Mouse (Mus musculus) heart, embryonic 11.5 days (tissue): ENCODE results near the gene Smarcc2. TPM values are rescaled to one million over a fixed set of nuclear protein-coding genes. Genes with fewer than 3 reads are reported as not detected.

Source experiments
- ATAC-seq: fragments of 200-750 bp; cut with Nextera tagmentation; replicated peaks from 2 replicates; pipeline ENCODE4 v1.8.0; 2017; ENCODE audit warnings: moderate library complexity; ENCODE audit not compliant: insufficient number of reproducible peaks, low FRiP score, low TSS enrichment
- H3K27ac ChIP-seq: fragments of 300-500 bp; sonication (generic); 2 replicates; pipeline ENCODE4 v1.5.1; 2014; ENCODE audit warnings: mild to moderate bottlenecking, low read depth, low read length
- H3K27me3 ChIP-seq: fragments of 300-500 bp; sonication (generic); 2 replicates; pipeline ENCODE4 v1.6.1; 2014; ENCODE audit warnings: mild to moderate bottlenecking, low read length, mixed read lengths; ENCODE audit not compliant: control insufficient read depth, insufficient read depth
- H3K36me3 ChIP-seq: fragments of 300-500 bp; sonication (generic); 2 replicates; pipeline ENCODE4 v1.6.1; 2014; ENCODE audit warnings: mild to moderate bottlenecking, low read length, moderate library complexity, mixed read lengths; ENCODE audit not compliant: control insufficient read depth, insufficient read depth
- H3K4me1 ChIP-seq: fragments of 300-500 bp; sonication (generic); 2 replicates; pipeline ENCODE4 v1.6.1; 2014; ENCODE audit warnings: low read length; ENCODE audit not compliant: control insufficient read depth, insufficient read depth
- H3K4me2 ChIP-seq: fragments of 300-500 bp; sonication (generic); 2 replicates; pipeline ENCODE4 v1.6.1; 2014; ENCODE audit warnings: mild to moderate bottlenecking, moderate library complexity
- H3K4me3 ChIP-seq: fragments of 300-500 bp; sonication (generic); 2 replicates; pipeline ENCODE4 v1.5.1; 2014; ENCODE audit warnings: low read depth, low read length
- H3K9ac ChIP-seq: fragments of 300-500 bp; sonication (generic); 2 replicates; pipeline ENCODE4 v1.6.1; 2014; ENCODE audit warnings: mild to moderate bottlenecking, low read depth, low read length, moderate library complexity
- H3K9me3 ChIP-seq: fragments of 300-500 bp; sonication (generic); replicated peaks from 2 replicates; pipeline ENCODE4 v1.6.1; 2016; ENCODE audit warnings: low read length; ENCODE audit not compliant: control insufficient read depth
- WGBS: fragments of 180-500 bp; shearing (Covaris S2); extraction: QIAGEN DNeasy Blood & Tissue Kit; methylation state at CpG from one replicate; pipeline ENCODE4 v1.1.7; 2014; ENCODE audit not compliant: insufficient replicate concordance; 5-methylcytosine and 5-hydroxymethylcytosine counted together
- polyA plus RNA-seq: library from polyadenylated mRNA; unstranded; fragments of >200 nt; fragmentation: Nextera tagmentation; extraction: Ambion mirVana; gene quantifications from 2 replicates; pipeline ENCODE4 v1.2.1, GENCODE M21; 2014

Smarcc2 gene
- polyA plus RNA-seq, 1 experiment from 2014 or later = 82.8 TPM

DNA sequence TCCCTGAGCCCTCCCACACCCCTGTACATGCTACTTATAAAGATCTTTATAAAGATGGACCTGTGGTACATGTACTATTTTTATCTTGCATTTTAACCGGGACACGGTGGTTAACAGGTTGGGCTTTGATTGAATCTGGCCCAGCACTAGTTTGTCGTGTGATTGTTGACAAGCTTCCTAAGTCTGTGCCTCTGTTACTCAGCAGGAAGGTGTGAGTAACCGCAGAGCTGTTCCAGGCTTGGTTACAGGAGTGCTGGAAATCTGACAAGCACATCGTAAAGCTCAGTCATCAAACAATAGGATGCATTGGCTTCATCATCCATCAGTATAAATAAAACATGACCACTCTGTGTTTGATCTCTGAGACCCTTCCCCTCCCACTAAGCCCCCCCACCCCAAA, 36.6 kb upstream of the Smarcc2 start:
- Histone ChIP-seq H3K9ac (no peak overlapping the region), H3K27me3 (no peaks in the 10 kb centered on the region), H3K4me3 (no peak overlapping the region), H3K4me1 (peaks cover 5% of the 10 kb centered on the region; the same call in 1 of the 2 replicates), H3K27ac (no peak overlapping the region), H3K36me3 (peaks cover 10% of the 10 kb centered on the region), H3K9me3 (no peaks in the 10 kb centered on the region), H3K4me2 (no peak overlapping the region)
- 66% methylated on average over 5 of the region's 5 CpGs for WGBS
- no peak for ATAC-seq

DNA sequence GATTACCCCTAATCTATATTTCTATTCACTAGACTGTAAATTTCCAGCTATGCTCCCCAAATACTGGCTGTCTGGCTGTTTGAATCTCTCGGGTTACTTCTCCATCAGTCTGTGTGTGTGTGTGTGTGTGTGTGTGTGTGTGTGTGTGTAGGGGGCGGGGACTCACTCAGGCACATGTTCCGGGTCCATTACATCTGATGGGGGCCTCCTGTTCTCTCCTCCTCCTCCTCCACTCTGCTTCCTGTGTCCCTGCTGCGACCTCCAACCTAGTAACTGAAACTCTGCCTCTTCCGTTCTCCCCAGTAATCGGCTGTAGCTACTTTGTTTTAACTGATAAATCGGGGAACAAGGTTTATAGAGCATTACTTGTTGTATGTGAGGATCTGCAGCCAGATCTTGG, 34.4 kb upstream of the Smarcc2 start:
- Histone ChIP-seq H3K4me1 (peaks cover 5% of the 10 kb centered on the region; the same call in 1 of the 2 replicates), H3K4me2 (no peak overlapping the region; the same call in 1 of the 2 replicates), H3K36me3 (peaks cover 11% of the 10 kb centered on the region), H3K9me3 (no peaks in the 10 kb centered on the region), H3K4me3 (no peak overlapping the region), H3K27me3 (no peaks in the 10 kb centered on the region), H3K27ac (0 out of 2 replicates have a peak overlapping the region, but pooled peaks have one; percentile 50), H3K9ac (no peak overlapping the region)
- ATAC-seq = no peak
- WGBS = 49% methylated on average over 7 of the region's 7 CpGs

- Histone ChIP-seq H3K27ac (0 out of 2 replicates have a peak overlapping the region, but pooled peaks have one; percentile 50), H3K4me1 (peaks cover 5% of the 10 kb centered on the region; the same call in 1 of the 2 replicates), H3K4me2 (no peak overlapping the region), H3K36me3 (peaks cover 15% of the 10 kb centered on the region), H3K9ac (no peak overlapping the region), H3K9me3 (no peaks in the 10 kb centered on the region), H3K27me3 (no peaks in the 10 kb centered on the region), H3K4me3 (no peak overlapping the region)
- no peak for ATAC-seq
- WGBS = 82% methylated on average over 3 of the region's 3 CpGs
Observed at GRCm38 (mm10) chr10:128425260-128425659, 33.8 kb upstream of the Smarcc2 start.

GRCm38 (mm10) chr10:128429052-128429451, 30.0 kb upstream of the Smarcc2 start:
- Histone ChIP-seq H3K9ac (no peak overlapping the region), H3K4me3 (no peak overlapping the region), H3K36me3 (peaks cover 16% of the 10 kb centered on the region), H3K27ac (no peak overlapping the region), H3K4me1 (peaks cover 5% of the 10 kb centered on the region; the same call in 1 of the 2 replicates), H3K9me3 (no peaks in the 10 kb centered on the region), H3K27me3 (no peaks in the 10 kb centered on the region), H3K4me2 (no peak overlapping the region)
- ATAC-seq = no peak
- WGBS = 90% methylated on average over 5 of the region's 5 CpGs

DNA sequence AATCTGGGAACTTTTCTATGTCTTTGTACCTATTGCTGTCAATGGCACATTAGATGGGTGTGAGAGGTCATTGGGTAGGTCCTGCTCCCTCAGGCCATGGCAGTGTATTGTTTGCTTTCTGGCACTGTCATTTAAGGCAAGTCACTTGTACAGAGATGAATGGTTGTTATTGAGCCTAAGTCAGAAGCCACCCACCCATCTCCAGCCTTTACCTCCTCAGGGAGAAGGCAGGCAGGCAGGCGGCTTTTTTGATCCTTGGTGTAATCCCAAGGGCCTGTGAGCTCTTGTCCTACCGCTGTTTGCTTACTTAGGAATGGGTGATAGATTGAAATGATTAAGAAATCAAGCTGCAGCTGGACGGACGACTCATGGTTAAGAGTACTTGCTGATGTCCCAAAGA, 29.6 kb upstream of the Smarcc2 start:
- H3K36me3 ChIP-seq = peaks cover 16% of the 10 kb centered on the region
- no peak for ATAC-seq
- H3K27me3 ChIP-seq = no peaks in the 10 kb centered on the region
- WGBS = 77% methylated on average over 4 of the region's 4 CpGs
- H3K9ac ChIP-seq = no peak overlapping the region
- H3K4me1 ChIP-seq = peaks cover 4% of the 10 kb centered on the region; the same call in 1 of the 2 replicates
- H3K4me2 ChIP-seq = no peak overlapping the region
- no peak overlapping the region for H3K4me3 ChIP-seq
- H3K27ac ChIP-seq = no peak overlapping the region
- no peaks in the 10 kb centered on the region for H3K9me3 ChIP-seq

- Histone ChIP-seq H3K4me3 (no peak overlapping the region), H3K9ac (no peak overlapping the region), H3K4me2 (no peak overlapping the region), H3K9me3 (no peaks in the 10 kb centered on the region), H3K27me3 (no peaks in the 10 kb centered on the region), H3K4me1 (no peaks in the 10 kb centered on the region), H3K27ac (no peak overlapping the region), H3K36me3 (peaks cover 29% of the 10 kb centered on the region)
- no peak for ATAC-seq
- 95% methylated on average over 2 of the region's 2 CpGs for WGBS
Observed at GRCm38 (mm10) chr10:128433417-128433816, 25.6 kb upstream of the Smarcc2 start.

- Histone ChIP-seq H3K4me2 (no peak overlapping the region), H3K9me3 (no peaks in the 10 kb centered on the region), H3K4me1 (no peaks in the 10 kb centered on the region), H3K4me3 (no peak overlapping the region), H3K27me3 (no peaks in the 10 kb centered on the region), H3K36me3 (peaks cover 31% of the 10 kb centered on the region), H3K27ac (no peak overlapping the region), H3K9ac (no peak overlapping the region)
- ATAC-seq = no peak
- WGBS = 81% methylated on average over 10 of the region's 10 CpGs
Observed at GRCm38 (mm10) chr10:128434681-128435080, 24.4 kb upstream of the Smarcc2 start.

DNA sequence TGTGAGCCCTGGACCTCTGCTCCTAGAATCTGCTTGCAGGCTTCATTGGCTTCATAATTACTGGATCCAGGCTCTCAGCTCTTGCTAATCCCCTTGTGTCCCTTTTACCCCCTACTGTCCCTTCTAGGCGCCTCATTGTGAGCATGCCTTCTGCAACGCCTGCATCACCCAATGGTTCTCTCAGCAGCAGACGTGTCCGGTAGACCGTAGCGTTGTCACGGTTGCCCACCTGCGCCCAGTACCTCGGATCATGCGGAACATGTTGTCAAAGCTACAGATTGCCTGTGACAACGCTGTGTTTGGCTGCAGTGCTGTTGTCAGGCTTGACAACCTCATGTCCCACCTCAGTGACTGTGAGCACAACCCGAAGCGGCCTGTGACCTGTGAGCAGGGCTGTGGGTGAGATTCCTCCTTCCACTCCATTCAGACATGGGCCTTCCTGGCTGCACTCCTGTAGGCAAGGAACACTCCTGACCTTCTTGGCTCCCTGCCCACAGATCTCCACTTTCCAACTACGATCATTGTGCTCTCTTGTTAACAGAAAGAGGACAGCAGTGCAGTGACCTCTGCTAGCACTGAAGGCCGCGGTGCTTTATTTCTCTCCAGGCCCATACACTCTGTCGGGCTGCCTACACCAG, 23.7 kb upstream of the Smarcc2 start:
- Histone ChIP-seq H3K27me3 (no peaks in the 10 kb centered on the region), H3K36me3 (peaks cover 28% of the 10 kb centered on the region), H3K9ac (no peak overlapping the region), H3K4me3 (no peak overlapping the region), H3K9me3 (no peaks in the 10 kb centered on the region), H3K27ac (peak overlapping the region; percentile 22; the same call in 1 of the 2 replicates), H3K4me2 (no peak overlapping the region), H3K4me1 (no peaks in the 10 kb centered on the region)
- no peak for ATAC-seq
- WGBS = 84% methylated on average over 17 of the region's 17 CpGs

GRCm38 (mm10) chr10:128435873-128436272, 23.2 kb upstream of the Smarcc2 start:
- Histone ChIP-seq H3K4me1 (no peaks in the 10 kb centered on the region), H3K4me3 (no peak overlapping the region), H3K27ac (peak overlapping the region; percentile 22; the same call in 1 of the 2 replicates), H3K27me3 (no peaks in the 10 kb centered on the region), H3K9me3 (no peaks in the 10 kb centered on the region), H3K4me2 (no peak overlapping the region), H3K36me3 (peaks cover 28% of the 10 kb centered on the region), H3K9ac (no peak overlapping the region)
- WGBS = 89% methylated on average over 5 of the region's 5 CpGs
- ATAC-seq = no peak
